Mouse (Mus musculus): Measurements from ENCODE around the gene Pcgf3. TPM values are rescaled to one million over a fixed set of nuclear protein-coding genes. Genes with fewer than 3 reads are reported as not detected.

The Pcgf3 gene
- polyA plus RNA-seq (2015; fragmentation: Nextera tagmentation; extraction: Ambion mirVana): 31.7 and 35.4 TPM in 2 replicates

GRCm38 (mm10) chr5:108461082-108462065 is at the start of gene Pcgf3:
Gene Pcgf3 (plus strand): TSS chr5:108461232.
- peak within 1 kb of the TSS; percentile 95 for H3K4me2 ChIP-seq (replicated peaks)
- WGBS: under 1% methylated on average over 62 of the region's 62 CpGs

DNA sequence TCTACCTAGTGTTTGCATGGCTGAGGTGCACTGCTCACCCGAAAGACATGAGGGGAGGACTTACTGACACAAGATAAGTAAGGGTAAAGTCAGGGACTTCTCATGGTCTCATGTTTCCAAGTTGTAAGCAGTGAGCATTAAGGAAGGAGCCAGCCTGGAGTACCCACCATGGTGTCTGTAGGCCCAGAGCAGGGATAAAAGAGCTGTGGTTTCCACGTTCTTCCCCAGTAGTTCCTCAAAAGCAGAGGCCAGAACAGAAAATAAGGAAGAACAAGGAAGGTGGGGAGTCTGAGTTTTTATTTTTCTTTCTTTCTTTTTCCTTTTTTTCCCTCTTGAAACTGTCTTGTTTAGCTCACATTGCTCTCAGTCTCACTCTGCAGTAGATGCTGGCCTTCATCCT is 46.3 kb upstream of the Pcgf3 start:
- H3K4me1 ChIP-seq (replicated peaks): no peaks in the 10 kb centered on the region
- H3K27me3 ChIP-seq: no peaks in the 10 kb centered on the region
- no peak overlapping the region for H3K4me3 ChIP-seq (replicated peaks)
- no peaks in the 10 kb centered on the region for H3K36me3 ChIP-seq
- H3K9me3 ChIP-seq: no peaks in the 10 kb centered on the region
- H3K9ac ChIP-seq (replicated peaks): no peak overlapping the region
- H3K4me2 ChIP-seq (replicated peaks): no peak overlapping the region
- 75% methylated on average over 2 of the region's 2 CpGs for WGBS
- no peak for ATAC-seq
- H3K27ac ChIP-seq: no peak overlapping the region

More at GRCm38 (mm10) chr5:108461082-108462065, at the start of gene Pcgf3:
- peak; percentile 96 for ATAC-seq
- no peaks in the 10 kb centered on the region for H3K9me3 ChIP-seq
- H3K36me3 ChIP-seq: no peaks in the 10 kb centered on the region
- H3K9ac ChIP-seq (replicated peaks): peak within 1 kb of the TSS; percentile 99
- peak within 1 kb of the TSS; percentile 91 for H3K27ac ChIP-seq
- peaks cover 17% of the 10 kb centered on the region for H3K27me3 ChIP-seq
- H3K4me1 ChIP-seq (replicated peaks): peaks cover 47% of the 10 kb centered on the region
- peak within 1 kb of the TSS; percentile 96 for H3K4me3 ChIP-seq (replicated peaks)

GRCm38 (mm10) chr5:108422741-108423140 is 38.3 kb upstream of the Pcgf3 start:
- H3K9me3 ChIP-seq: no peaks in the 10 kb centered on the region
- no peaks in the 10 kb centered on the region for H3K4me1 ChIP-seq (replicated peaks)
- H3K27me3 ChIP-seq: no peaks in the 10 kb centered on the region
- H3K4me2 ChIP-seq (replicated peaks): no peak overlapping the region
- no peaks in the 10 kb centered on the region for H3K36me3 ChIP-seq
- ATAC-seq: no peak
- H3K4me3 ChIP-seq (replicated peaks): no peak overlapping the region
- no peak overlapping the region for H3K9ac ChIP-seq (replicated peaks)
- WGBS: 86% methylated on average over 3 of the region's 3 CpGs
- no peak overlapping the region for H3K27ac ChIP-seq

DNA sequence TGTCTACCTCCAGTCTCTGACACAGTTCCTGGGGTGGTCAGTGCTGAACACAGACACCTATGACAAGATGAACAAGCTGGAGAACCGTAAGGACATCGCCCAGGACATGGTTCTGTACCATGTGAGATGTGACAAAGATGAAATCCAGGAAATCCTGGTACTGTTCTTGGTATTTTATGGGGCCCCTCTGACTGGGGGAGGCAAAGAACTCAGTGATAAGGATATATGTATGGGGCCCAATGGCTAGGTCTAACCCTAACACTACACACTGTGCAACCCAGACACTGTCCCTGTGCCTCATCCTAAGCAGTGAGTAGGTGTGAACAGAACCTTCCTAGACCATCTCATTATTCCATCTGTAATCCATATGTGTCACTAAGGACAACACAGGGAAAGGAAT is 37.6 kb upstream of the Pcgf3 start:
- Histone ChIP-seq H3K36me3 (no peaks in the 10 kb centered on the region), H3K4me3 (replicated peaks) (no peak overlapping the region), H3K4me1 (replicated peaks) (no peaks in the 10 kb centered on the region), H3K27me3 (no peaks in the 10 kb centered on the region), H3K9me3 (no peaks in the 10 kb centered on the region), H3K9ac (replicated peaks) (no peak overlapping the region), H3K27ac (no peak overlapping the region), H3K4me2 (replicated peaks) (no peak overlapping the region)
- WGBS: 88% methylated on average over 2 of the region's 2 CpGs
- no peak for ATAC-seq

DNA sequence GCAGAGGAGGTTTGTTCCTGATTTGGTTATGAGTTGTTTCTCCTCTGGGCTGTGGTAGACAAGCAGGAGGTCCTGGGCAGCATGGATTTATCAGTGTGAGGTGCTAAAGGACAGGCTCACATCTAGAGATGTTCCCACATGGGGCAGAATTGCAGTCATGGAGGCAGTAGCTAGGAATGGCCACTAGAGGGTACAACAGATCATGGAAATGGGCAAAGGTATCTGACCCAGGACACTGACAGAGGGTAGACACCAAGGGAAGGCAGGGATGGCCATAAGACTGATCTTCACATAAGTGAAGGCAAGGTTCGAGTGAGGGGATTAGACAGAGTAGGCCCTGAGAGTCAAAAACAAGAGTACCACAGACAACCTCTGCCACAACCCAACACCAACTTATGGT is 33.8 kb upstream of the Pcgf3 start:
- no peak overlapping the region for H3K27ac ChIP-seq
- no peaks in the 10 kb centered on the region for H3K9me3 ChIP-seq
- H3K4me2 ChIP-seq (replicated peaks): no peak overlapping the region
- no peaks in the 10 kb centered on the region for H3K27me3 ChIP-seq
- 60% methylated on average over 1 of the region's 1 CpGs for WGBS
- no peak overlapping the region for H3K9ac ChIP-seq (replicated peaks)
- peak; percentile 41; the same call in 1 of the 2 replicates for ATAC-seq
- no peaks in the 10 kb centered on the region for H3K4me1 ChIP-seq (replicated peaks)
- no peak overlapping the region for H3K4me3 ChIP-seq (replicated peaks)
- peaks cover 25% of the 10 kb centered on the region for H3K36me3 ChIP-seq

- Histone ChIP-seq H3K9me3 (no peaks in the 10 kb centered on the region), H3K36me3 (peaks cover 33% of the 10 kb centered on the region), H3K4me3 (replicated peaks) (no peak overlapping the region), H3K27me3 (0 out of 2 replicates have a peak, but pooled peaks cover 2% of the 10 kb centered on the region), H3K9ac (replicated peaks) (no peak overlapping the region), H3K4me1 (replicated peaks) (peaks cover 15% of the 10 kb centered on the region), H3K4me2 (replicated peaks) (no peak overlapping the region), H3K27ac (no peak overlapping the region)
- WGBS: 93% methylated on average over 6 of the region's 6 CpGs
- no peak for ATAC-seq
Measured at GRCm38 (mm10) chr5:108431196-108431595, 29.8 kb upstream of the Pcgf3 start.

- H3K4me3 ChIP-seq (replicated peaks): peak within 1 kb of the TSS; percentile 96
- no peaks in the 10 kb centered on the region for H3K9me3 ChIP-seq
- no peak within 1 kb of the TSS for H3K27ac ChIP-seq
- peaks cover 33% of the 10 kb centered on the region for H3K36me3 ChIP-seq
- H3K27me3 ChIP-seq: peaks cover 16% of the 10 kb centered on the region
- ATAC-seq: peak; percentile 91
- WGBS: under 1% methylated on average over 42 of the region's 42 CpGs
- H3K4me2 ChIP-seq (replicated peaks): peak within 1 kb of the TSS; percentile 97
- H3K4me1 ChIP-seq (replicated peaks): peaks cover 15% of the 10 kb centered on the region
- H3K9ac ChIP-seq (replicated peaks): peak within 1 kb of the TSS; percentile 89
Measured at GRCm38 (mm10) chr5:108433804-108434587, 27.0 kb upstream of the Pcgf3 start, which contains the start of gene Atp5k. Gene Atp5k (minus strand): TSS chr5:108434448.

DNA sequence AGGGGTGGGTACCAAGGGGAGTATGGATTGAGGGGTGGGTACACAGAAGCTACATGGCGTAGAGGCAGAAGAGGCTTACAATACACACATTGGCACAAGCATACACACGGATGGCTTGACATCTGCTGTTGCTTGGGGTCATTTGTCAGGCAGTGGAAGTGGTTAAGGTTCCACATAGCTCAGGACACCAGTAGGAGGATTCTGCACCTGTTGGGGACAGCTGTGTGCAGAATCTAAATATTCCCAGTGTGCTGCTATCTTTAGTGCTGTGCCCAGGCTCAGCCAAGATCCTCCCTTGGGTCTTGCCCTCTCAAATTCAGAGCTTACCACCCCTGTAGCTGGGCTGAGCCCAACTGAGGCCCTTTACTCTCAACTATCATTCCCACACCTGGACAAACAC is 24.9 kb upstream of the Pcgf3 start:
- H3K36me3 ChIP-seq: peaks cover 17% of the 10 kb centered on the region
- H3K27me3 ChIP-seq: peaks cover 16% of the 10 kb centered on the region
- peaks cover 15% of the 10 kb centered on the region for H3K4me1 ChIP-seq (replicated peaks)
- H3K4me3 ChIP-seq (replicated peaks): no peak overlapping the region
- H3K4me2 ChIP-seq (replicated peaks): no peak overlapping the region
- H3K27ac ChIP-seq: no peak overlapping the region
- ATAC-seq: no peak
- WGBS: 74% methylated on average over 2 of the region's 2 CpGs
- no peaks in the 10 kb centered on the region for H3K9me3 ChIP-seq
- H3K9ac ChIP-seq (replicated peaks): no peak overlapping the region

- peaks cover 33% of the 10 kb centered on the region for H3K27me3 ChIP-seq
- no peak for ATAC-seq
Measured at GRCm38 (mm10) chr5:108446973-108447372, 14.1 kb upstream of the Pcgf3 start.

DNA sequence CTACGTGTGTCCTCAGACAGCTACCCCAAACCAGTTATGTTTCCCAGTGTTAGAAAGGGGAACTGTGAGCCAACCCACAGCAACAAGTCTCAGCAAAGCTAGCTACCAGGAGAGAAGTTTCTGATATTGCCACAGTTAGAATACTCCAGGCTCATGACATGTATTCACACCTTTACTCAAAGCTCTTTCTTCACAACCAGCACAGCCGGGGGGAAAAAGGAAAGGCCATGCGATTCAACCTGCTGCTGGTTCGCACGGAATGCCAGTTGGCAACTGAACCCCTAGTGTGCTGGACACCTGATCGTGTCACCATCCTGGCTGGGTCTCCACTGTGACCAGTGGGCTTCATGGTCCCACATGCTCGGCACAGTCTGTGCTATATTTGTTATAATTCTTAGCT is 13.2 kb upstream of the Pcgf3 start:
- Histone ChIP-seq H3K9ac (replicated peaks) (no peak overlapping the region), H3K27me3 (peaks cover 33% of the 10 kb centered on the region), H3K36me3 (no peaks in the 10 kb centered on the region), H3K9me3 (no peaks in the 10 kb centered on the region), H3K27ac (no peak overlapping the region), H3K4me2 (replicated peaks) (no peak overlapping the region), H3K4me1 (replicated peaks) (peaks cover 7% of the 10 kb centered on the region), H3K4me3 (replicated peaks) (no peak overlapping the region)
- no peak for ATAC-seq
- WGBS: 88% methylated on average over 7 of the region's 7 CpGs

More at GRCm38 (mm10) chr5:108446973-108447372, 14.1 kb upstream of the Pcgf3 start:
- no peak overlapping the region for H3K4me3 ChIP-seq (replicated peaks)
- peaks cover 7% of the 10 kb centered on the region for H3K4me1 ChIP-seq (replicated peaks)
- no peaks in the 10 kb centered on the region for H3K9me3 ChIP-seq
- H3K4me2 ChIP-seq (replicated peaks): no peak overlapping the region
- no peak overlapping the region for H3K9ac ChIP-seq (replicated peaks)
- H3K36me3 ChIP-seq: no peaks in the 10 kb centered on the region
- no peak overlapping the region for H3K27ac ChIP-seq
- 77% methylated on average over 3 of the region's 3 CpGs for WGBS

DNA sequence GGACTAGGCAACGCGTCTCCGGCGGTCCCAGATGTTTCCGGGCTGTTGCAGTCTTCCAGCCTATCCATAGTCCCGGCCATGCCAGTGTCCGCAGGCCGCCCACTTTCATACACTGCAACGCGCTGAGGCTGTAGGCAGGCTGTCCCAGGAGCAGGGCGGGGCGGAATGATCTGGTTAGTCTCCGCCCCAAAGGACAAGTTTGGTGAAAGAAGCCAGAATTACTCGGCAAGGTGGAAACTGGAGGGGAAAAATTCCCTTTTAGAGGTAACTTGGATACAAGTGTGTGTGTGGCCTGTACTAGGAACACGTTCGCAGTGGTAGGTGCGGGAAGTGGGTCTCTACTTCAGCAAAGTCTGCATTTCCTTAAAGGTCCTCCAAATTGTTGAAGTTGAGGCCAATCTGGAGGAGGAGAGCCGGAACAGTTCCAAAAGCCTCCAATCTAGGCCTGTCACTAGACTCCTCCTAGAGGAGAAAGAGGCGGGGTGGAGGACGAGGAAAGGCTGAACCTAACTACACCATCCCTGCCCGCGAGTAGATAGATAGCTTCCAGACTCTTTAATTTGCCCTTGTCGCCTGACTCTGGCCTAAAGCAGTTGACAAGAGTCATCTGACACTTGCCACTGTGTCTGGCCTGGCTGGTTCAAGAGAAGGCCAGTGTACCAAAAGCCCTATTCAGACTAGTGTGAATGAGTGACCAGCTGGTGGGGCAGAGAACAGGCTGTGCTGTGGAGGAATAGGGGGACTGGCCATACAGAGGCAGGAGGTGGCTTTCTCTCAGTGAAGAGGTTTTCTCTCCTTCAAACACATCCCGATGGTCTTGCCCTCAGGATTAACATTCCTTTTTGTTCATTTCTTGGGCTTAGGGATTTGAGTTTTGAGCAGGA is 12.0 kb upstream of the Pcgf3 start, which contains the start of gene Mfsd7a:
Mfsd7a (minus strand) TSS at position 107 of the 884 bp plus-strand sequence.
- peak; percentile 63; the same call in 1 of the 2 replicates for ATAC-seq
- Histone ChIP-seq H3K36me3 (no peaks in the 10 kb centered on the region), H3K4me1 (replicated peaks) (peaks cover 7% of the 10 kb centered on the region), H3K9me3 (no peaks in the 10 kb centered on the region), H3K9ac (replicated peaks) (peak within 1 kb of the TSS; percentile 39; the same call in 1 of the 2 replicates), H3K27ac (no peak within 1 kb of the TSS), H3K4me2 (replicated peaks) (peak within 1 kb of the TSS; percentile 51), H3K27me3 (peaks cover 33% of the 10 kb centered on the region), H3K4me3 (replicated peaks) (peak within 1 kb of the TSS; percentile 24)
- WGBS: 17% methylated on average over 24 of the region's 24 CpGs
